Mouse (Mus musculus) hindlimb bud, embryonic 11.5 days (tissue): ENCODE measurements around the gene Smim27.
A peak's percentile ranks its signal among the peaks of the same experiment; 100 is the strongest.
"Not testable (repeated sequence)": the region's sequence is repeated elsewhere in the genome, so short reads cannot be mapped to it uniquely, and the experiment has no call there.

ENCODE experiments used
- DNase-seq: peaks from one replicate; pipeline ENCODE4 v3.0.0-alpha.2; 2012; ENCODE audit warnings: low read depth, low spot score; ENCODE audit errors: extremely low spot score

Smim27 gene

GRCm38 (mm10) chr4:40254385-40255103 lies 14.8 kb upstream of the Smim27 start:
- no peak for DNase-seq

GRCm38 (mm10) chr4:40264321-40264720 lies 5.1 kb upstream of the Smim27 start:
- no peak for DNase-seq

- DNase-seq: no peak
Observed at GRCm38 (mm10) chr4:40267681-40268080, 1.7 kb upstream of the Smim27 start.

GRCm38 (mm10) chr4:40268204-40268813 lies 1.1 kb upstream of the Smim27 start:
- peak; percentile 68 for DNase-seq

- no peak for DNase-seq
Observed at GRCm38 (mm10) chr4:40268835-40269234, 544 bp upstream of the Smim27 start.

- no peak for DNase-seq
Observed at GRCm38 (mm10) chr4:40278880-40279275, 9.5 kb downstream of the Smim27 start.

GRCm38 (mm10) chr4:40279276-40279900 lies 10.0 kb downstream of the Smim27 start, which contains the start of gene Ndufb6:
Gene Ndufb6, minus strand, starts transcription at chr4:40279421.
- peak; percentile 94 for DNase-seq

- no peak for DNase-seq
Observed at GRCm38 (mm10) chr4:40285582-40285981, 16.2 kb downstream of the Smim27 start.

- DNase-seq: no peak
Observed at GRCm38 (mm10) chr4:40287415-40287814, 18.0 kb downstream of the Smim27 start.

- DNase-seq: no peak
Observed at GRCm38 (mm10) chr4:40289046-40289445, 19.7 kb downstream of the Smim27 start.

- DNase-seq: not testable (repeated sequence)
Observed at GRCm38 (mm10) chr4:40291511-40291910, 22.1 kb downstream of the Smim27 start.

- DNase-seq: no peak
Observed at GRCm38 (mm10) chr4:40299169-40299568, 29.8 kb downstream of the Smim27 start.

GRCm38 (mm10) chr4:40301076-40301789 lies 31.9 kb downstream of the Smim27 start:
- DNase-seq: peak; percentile 73

- DNase-seq: no peak
Observed at GRCm38 (mm10) chr4:40302445-40303125, 33.2 kb downstream of the Smim27 start.

- no peak for DNase-seq
Observed at GRCm38 (mm10) chr4:40309682-40310081, 40.3 kb downstream of the Smim27 start.

GRCm38 (mm10) chr4:40310796-40311383 lies 41.5 kb downstream of the Smim27 start:
- no peak for DNase-seq

- DNase-seq: no peak
Observed at GRCm38 (mm10) chr4:40312213-40312612, 42.8 kb downstream of the Smim27 start.

- DNase-seq: no peak
Observed at GRCm38 (mm10) chr4:40313026-40313425, 43.6 kb downstream of the Smim27 start.

GRCm38 (mm10) chr4:40317404-40317803 lies 48.0 kb downstream of the Smim27 start:
- no peak for DNase-seq
